Mouse (Mus musculus) cerebellum, adult 2 months (tissue): ENCODE measurements around the gene Fopnl. TPM values are rescaled to one million over a fixed set of nuclear protein-coding genes. Genes with fewer than 3 reads are reported as not detected.
A peak's percentile ranks its signal among the peaks of the same experiment; 100 is the strongest.

Experiments
- DNase-seq, 2 experiments: peaks; one replicate each; pipeline ENCODE4 v3.0.0; 2021
- H3K27ac ChIP-seq: fragments of 200-500 bp; 2 replicates; pipeline ENCODE4 v1.5.1; 2012; ENCODE audit warnings: low read length, control low read depth, inconsistent platforms; ENCODE audit not compliant: insufficient read depth
- H3K27me3 ChIP-seq: fragments of 200-500 bp; 2 replicates; pipeline ENCODE4 v1.6.1; 2012; ENCODE audit warnings: inconsistent platforms, mild to moderate bottlenecking, low read length, moderate library complexity; ENCODE audit not compliant: control insufficient read depth, insufficient read depth
- H3K4me1 ChIP-seq: fragments of 200-500 bp; 2 replicates; pipeline ENCODE4 v1.6.1; 2011; ENCODE audit warnings: low read length; ENCODE audit not compliant: control insufficient read depth, insufficient read depth
- H3K4me3 ChIP-seq: fragments of 200-500 bp; replicated peaks from 2 replicates; pipeline ENCODE3; 2011; ENCODE audit warnings: mild to moderate bottlenecking, low read depth, low read length, control low read depth; ENCODE audit not compliant: insufficient read depth
- CTCF ChIP-seq: fragments of 200-500 bp; IDR thresholded peaks from 2 replicates; pipeline ENCODE4 v1.5.1; 2011; ENCODE audit warnings: low read depth, mild to moderate bottlenecking, control low read depth, low read length, moderate library complexity, borderline replicate concordance; ENCODE audit not compliant: insufficient read depth
- POLR2A ChIP-seq: fragments of 200-500 bp; IDR thresholded peaks from 2 replicates; pipeline ENCODE4 v1.6.1; 2011; ENCODE audit warnings: low read length, control low read depth, borderline replicate concordance; ENCODE audit not compliant: insufficient read depth
- WGBS: fragments of 180-500 bp; shearing (Covaris S2); methylation state at CpG from one replicate; pipeline ENCODE4 v1.1.7; 2018; 5-methylcytosine and 5-hydroxymethylcytosine counted together
- polyA plus RNA-seq: library from polyadenylated mRNA; depleted of rRNA; stranded (reverse); fragments of >200 nt; gene quantifications from 2 replicates; pipeline ENCODE4 v1.2.3, GENCODE M21; 2012

The Fopnl gene
- polyA plus RNA-seq, 1 experiment, result 69.5 TPM

GRCm38 (mm10) chr16:14312914-14313313 is 4.3 kb downstream of the Fopnl start:
- 87% methylated on average over 7 of the region's 7 CpGs for WGBS
- H3K27ac ChIP-seq, result no peak overlapping the region
- TF ChIP-seq POLR2A, result no peak
- no peak for TF ChIP-seq CTCF

DNA sequence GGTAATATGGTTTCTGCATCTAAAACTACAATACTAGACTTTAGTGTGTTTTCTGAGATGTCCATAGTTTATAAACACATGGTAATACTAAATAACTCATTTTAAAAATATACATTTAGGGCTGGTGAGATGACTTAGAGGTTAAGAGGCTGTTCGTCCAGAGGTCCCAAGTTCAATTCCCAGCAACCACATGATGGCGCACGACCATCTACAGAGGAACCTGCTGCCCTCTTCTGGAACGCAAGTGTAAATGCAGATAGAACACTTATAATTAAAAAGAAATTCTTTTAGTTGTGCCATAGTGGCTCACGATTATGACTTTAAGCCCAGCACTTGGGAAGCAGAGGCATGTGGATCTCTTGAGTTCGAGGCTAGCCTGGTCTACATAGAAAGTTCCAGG is 5.8 kb downstream of the Fopnl start:
- no peak for DNase-seq

More at GRCm38 (mm10) chr16:14312914-14313313, 4.3 kb downstream of the Fopnl start:
- no peak for DNase-seq
- Histone ChIP-seq H3K4me3 (no peak overlapping the region), H3K27me3 (no peaks in the 10 kb centered on the region), H3K4me1 (no peaks in the 10 kb centered on the region; the same call in 1 of the 2 replicates)

GRCm38 (mm10) chr16:14309833-14310232 is 7.4 kb downstream of the Fopnl start:
- Histone ChIP-seq H3K4me1 (no peaks in the 10 kb centered on the region; the same call in 1 of the 2 replicates), H3K4me3 (no peak overlapping the region), H3K27me3 (no peaks in the 10 kb centered on the region), H3K27ac (no peak overlapping the region)
- TF ChIP-seq CTCF (no peak), POLR2A (no peak)
- 91% methylated on average over 3 of the region's 3 CpGs for WGBS
- no peak for DNase-seq

More for the DNA sequence above, 5.8 kb downstream of the Fopnl start:
- Histone ChIP-seq H3K4me1 (no peaks in the 10 kb centered on the region; the same call in 1 of the 2 replicates), H3K27ac (no peak overlapping the region), H3K4me3 (no peak overlapping the region), H3K27me3 (no peaks in the 10 kb centered on the region)
- WGBS, result 42% methylated on average over 6 of the region's 6 CpGs
- TF ChIP-seq CTCF, result peak; percentile 55; the same call in 1 of the 2 replicates
- TF ChIP-seq POLR2A, result no peak

DNA sequence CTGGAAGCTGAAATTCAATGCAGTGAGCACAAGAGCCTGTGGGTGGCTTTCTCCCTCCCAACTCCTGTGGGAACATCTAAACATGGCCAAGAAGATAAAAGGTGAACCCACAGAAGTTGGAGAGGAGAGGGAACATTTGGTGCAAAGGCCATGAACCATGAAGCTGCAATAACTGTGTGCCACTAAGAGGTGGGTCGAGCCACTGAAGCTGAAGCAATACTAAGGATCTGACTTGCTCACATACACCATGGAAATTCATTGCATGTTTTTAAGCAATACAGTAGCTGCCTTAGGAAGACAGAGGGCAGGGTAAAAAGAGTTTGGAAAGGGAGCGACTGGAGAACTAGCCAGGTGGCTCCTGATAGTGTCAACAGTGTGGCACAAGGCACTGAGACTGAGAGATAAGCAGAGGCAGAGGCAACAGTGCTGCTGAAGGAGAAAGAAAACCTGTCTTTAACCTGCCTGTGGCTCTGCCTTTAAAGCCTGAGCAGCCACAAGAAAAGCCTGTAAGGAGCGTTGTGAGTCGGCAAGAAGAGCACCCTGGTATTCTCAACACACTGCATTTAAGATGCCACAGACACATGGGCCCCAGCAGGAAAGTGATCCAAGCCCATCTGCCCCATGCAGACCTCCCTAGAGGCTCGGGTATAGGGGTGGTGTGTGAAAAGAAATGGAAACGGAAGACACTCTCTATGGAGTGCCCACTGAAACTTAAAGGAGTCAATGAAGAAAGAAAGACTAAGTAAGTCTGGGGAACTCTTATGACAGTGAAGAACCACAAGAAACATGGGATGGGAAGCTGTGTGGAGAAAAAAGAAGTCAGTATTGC is 8.7 kb downstream of the Fopnl start:
- no peak for DNase-seq
- no peaks in the 10 kb centered on the region for H3K4me1 ChIP-seq
- 76% methylated on average over 6 of the region's 6 CpGs for WGBS
- no peak overlapping the region for H3K4me3 ChIP-seq
- no peak overlapping the region for H3K27ac ChIP-seq
- TF ChIP-seq CTCF, result no peak
- no peak for TF ChIP-seq POLR2A
- H3K27me3 ChIP-seq, result no peaks in the 10 kb centered on the region

DNA sequence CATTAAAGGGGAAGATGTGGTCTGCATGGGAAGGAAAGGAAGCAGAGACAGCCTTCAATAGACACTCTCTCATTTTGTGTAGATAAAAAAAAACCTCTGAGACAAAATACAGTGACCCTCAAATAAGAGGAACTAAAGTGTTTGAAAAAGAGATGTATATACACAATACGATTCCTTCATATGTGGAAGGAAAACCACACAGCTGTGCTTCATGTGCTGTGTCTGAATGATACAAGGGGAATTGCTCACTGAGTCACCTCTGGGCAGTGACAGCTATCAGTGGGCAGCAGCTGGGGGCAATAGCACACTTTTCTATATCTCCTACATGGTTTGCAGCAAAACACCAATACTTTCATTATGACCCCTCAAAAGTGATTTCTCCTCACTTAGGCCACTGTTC is 9.8 kb downstream of the Fopnl start:
- Histone ChIP-seq H3K27me3 (no peaks in the 10 kb centered on the region), H3K4me3 (no peak overlapping the region), H3K4me1 (no peaks in the 10 kb centered on the region), H3K27ac (no peak overlapping the region)
- DNase-seq, result no peak
- 90% methylated on average over 1 of the region's 1 CpGs for WGBS
- TF ChIP-seq POLR2A (no peak), CTCF (no peak)

DNA sequence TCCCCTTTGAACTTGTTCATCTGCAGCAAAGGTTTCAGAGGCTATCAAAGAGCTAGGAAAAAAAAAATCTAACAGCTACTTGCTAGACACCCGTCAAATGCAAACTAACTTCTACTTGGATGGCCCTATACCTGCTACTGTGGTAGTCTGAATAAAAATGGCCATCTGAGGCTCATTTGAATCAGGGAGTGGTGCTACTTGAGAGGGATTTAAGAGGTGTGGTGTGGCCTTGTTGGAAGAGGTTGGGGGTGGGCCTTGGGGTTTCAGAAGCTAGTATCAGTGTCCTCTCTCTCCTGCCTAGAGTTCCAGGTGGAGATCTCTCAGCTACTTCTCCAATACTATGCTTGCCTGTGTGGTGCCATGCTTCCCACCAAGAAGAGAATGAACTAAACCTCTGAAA is 10.8 kb downstream of the Fopnl start:
- H3K27me3 ChIP-seq, result no peaks in the 10 kb centered on the region
- TF ChIP-seq CTCF (no peak), POLR2A (no peak)
- no peaks in the 10 kb centered on the region for H3K4me1 ChIP-seq
- H3K27ac ChIP-seq, result no peak overlapping the region
- no peak for DNase-seq
- no peak overlapping the region for H3K4me3 ChIP-seq
- WGBS, result 91% methylated on average over 1 of the region's 1 CpGs

DNA sequence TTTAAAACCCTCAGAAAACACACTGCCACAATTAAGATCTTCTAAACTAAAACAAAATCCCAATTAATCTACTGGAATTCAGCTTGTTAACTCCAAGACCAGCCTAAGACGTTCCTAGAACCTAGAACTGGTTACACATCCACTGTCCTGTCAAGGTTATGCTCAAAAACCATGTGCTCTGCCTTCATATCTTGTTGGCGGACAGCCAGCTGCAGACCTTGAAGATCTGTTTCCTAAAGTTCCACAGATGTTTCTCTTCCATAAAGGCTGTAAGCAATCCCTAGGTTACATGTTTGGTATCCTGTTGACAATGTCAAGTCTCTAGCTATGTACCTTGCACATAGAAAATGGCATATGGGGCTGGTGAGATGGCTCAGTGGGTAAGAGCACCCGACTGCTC is 12.4 kb downstream of the Fopnl start:
- WGBS, result 89% methylated on average over 3 of the region's 3 CpGs
- no peaks in the 10 kb centered on the region for H3K4me1 ChIP-seq
- TF ChIP-seq CTCF, result no peak
- no peak for TF ChIP-seq POLR2A
- no peak overlapping the region for H3K27ac ChIP-seq
- no peak overlapping the region for H3K4me3 ChIP-seq
- no peaks in the 10 kb centered on the region for H3K27me3 ChIP-seq
- no peak for DNase-seq

GRCm38 (mm10) chr16:14303676-14304075 is 13.5 kb downstream of the Fopnl start:
- Histone ChIP-seq H3K4me1 (no peaks in the 10 kb centered on the region), H3K27me3 (no peaks in the 10 kb centered on the region), H3K27ac (no peak overlapping the region), H3K4me3 (no peak overlapping the region)
- 74% methylated on average over 7 of the region's 7 CpGs for WGBS
- TF ChIP-seq POLR2A (no peak), CTCF (no peak)
- DNase-seq, result no peak
